Mouse (Mus musculus): ENCODE measurements around the gene Cacng6. TPM values are rescaled to one million over a fixed set of nuclear protein-coding genes. Genes with fewer than 3 reads are reported as not detected.

Gene Cacng6
- total RNA-seq, 2 experiments from 2014 or later = not detected

DNA sequence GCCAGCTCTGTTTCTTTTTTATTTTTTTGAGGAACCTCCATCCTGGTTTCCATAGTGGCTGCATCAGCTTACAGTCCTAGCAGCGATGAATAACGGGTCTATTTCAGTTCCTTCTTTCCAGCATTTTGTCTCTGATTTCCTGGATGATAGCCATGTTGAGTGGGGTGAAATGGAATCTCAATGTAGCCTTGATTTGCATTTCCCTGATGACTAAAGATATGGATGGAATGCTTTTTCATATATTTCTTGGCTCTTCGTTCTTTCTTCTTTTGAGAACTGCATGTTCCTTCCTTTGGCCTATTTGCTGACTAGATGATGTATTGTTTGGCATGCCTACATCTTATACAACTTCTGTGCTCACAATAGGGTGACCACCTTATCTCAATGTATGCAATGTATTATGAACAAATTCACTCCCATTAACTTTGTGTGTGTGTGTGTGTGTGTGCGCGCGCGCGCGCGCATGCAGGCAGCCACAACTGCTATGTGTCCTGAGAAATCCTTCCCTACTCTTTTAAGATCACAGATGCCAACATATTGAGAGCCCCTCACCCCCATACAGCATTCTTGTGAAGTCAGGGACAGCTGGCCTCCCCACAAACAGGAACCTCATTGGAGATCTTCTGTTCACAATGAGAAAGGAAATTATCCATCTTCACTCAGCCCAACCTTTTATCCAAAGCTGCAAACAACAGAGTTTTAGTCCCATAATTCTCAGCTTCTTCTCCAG is 33.3 kb downstream of the Cacng6 start:
- no peak for ATAC-seq (ENCODE audit: poor library complexity, severe bottlenecking)

DNA sequence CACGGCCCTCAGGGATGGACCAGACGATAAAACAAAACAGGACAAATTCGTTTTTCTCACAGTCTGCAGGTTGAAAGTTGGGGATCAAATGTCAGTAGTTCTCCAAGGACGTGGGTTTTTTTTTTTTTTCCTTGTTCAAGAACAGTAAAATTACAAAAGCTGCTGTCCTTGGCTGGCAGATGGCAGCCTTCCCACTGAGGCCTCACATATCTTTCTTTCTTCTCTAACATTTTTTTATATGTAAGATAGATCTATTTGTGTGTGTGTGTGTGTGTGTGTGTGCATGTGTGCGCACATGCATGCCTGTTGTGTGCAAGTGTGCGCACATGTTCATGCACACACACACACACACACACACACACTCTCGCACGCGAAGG is 33.8 kb downstream of the Cacng6 start:
- ATAC-seq (ENCODE audit: poor library complexity, severe bottlenecking) = no peak

DNA sequence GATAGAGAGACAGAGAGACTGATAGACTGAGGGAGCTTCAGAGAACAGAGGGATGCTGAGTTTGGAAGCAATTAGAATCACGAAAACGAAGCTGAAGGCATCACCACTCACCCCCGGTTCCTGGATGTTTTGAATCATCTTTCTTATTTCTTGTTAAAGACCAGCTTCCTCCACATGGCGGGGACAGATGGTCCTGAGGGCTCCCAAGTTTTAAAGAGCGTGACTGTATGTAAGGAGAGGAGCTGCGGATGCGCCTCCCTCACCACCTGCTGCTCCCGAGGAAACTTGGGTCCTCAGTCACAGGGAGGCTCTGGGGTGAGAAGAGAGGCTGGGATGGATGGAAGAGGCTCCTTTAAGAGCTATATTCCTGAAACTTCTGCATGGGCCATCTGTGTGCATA is 36.3 kb downstream of the Cacng6 start:
- no peak for ATAC-seq (ENCODE audit: poor library complexity, severe bottlenecking)

DNA sequence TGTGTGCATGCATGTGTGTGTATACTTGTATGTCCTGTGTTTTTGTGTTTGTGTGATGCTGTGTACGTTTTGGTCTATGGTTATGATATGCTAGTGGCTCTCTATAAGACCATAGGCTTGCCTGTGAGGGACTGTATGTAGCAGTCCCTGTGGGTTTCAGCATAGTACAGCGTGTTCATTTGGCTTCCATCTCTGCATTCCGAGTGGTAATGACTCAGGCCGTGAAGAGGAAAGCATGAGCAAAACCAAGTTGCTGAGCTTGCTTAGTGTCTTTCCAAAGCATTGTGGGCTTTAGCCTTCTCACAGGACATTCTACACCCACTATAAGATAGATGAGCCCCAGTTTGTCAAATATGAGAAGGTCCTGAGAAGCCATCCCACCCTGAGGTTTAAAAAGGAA is 39.3 kb downstream of the Cacng6 start:
- ATAC-seq (ENCODE audit: poor library complexity, severe bottlenecking) = no peak

DNA sequence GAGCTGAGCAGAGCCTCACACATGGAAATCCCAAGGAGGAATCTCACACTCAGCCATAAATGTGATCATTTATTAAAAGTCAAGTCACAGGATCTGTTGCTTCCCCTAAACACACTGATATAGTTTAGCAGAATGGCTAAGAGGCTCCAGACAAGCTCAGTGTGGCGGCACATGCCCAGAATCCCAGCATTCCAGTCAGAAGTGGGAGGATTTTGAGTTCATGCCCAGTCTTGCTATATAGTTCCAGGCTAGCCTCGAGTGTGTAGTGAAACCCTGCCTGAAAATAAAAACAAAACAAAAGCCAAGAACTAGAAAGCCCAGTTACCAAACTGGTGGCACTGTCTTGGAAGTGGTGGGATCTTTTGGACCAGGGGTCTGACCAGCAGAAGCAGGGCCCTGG is 44.6 kb downstream of the Cacng6 start:
- ATAC-seq (ENCODE audit: poor library complexity, severe bottlenecking) = no peak

DNA sequence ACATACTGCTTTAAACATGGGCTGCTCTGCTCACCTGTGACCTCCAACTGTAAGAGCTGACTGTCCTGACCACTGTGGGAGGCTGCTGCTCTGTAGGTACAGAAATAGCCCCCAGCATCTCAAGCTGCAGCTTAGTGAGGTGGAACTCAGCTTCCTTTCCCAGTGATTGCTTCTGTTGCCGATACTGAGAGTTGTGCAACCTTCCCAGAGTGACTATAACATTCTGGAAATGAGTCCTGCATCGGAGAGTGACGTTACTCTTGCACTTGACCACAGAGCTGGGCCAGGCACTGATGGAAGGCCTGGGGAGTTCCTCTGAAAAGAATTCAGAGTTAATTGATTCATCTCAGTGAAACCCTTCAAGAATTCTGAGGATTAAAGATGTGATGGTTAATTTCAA is 48.8 kb downstream of the Cacng6 start:
- peak; percentile 76 for ATAC-seq (ENCODE audit: poor library complexity, severe bottlenecking)

DNA sequence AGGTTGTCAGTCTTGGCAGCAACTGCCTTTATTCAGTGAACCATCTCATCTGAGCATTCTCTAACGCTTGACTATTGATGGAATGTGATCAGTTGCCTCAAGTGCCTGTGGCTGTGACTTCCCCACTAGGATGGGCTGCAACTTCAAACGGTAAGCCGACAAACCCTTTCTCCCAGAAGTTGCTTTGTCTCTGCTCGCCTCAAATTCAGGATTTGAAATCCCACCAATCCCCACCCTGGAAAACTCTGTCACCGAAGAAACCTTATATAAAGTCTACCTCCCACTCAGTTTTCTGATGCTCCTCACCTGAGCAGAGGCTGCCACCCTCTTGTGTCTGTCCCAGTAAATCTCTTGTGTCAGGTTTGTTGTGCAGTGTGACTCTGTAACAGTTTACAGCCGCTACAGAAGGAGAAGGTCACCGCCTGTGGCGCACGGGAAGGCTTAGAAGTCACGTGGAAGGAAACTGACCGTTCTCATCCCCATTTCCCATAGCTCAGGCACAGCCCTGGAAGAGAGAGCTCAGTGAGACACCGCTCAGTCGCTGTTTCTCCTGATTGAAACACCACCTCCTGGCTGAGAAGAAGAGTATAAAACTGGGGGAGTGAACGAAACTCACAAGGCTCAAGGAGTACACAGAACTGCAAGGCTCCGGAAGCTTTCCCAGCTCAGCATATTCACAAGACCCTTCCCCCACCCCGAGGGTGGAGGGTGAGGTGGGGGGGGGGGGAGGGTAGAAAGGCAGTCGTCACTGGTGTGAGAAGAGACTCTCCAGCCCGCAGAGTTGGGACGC is 50.5 kb downstream of the Cacng6 start:
- ATAC-seq (ENCODE audit: poor library complexity, severe bottlenecking) = no peak

DNA sequence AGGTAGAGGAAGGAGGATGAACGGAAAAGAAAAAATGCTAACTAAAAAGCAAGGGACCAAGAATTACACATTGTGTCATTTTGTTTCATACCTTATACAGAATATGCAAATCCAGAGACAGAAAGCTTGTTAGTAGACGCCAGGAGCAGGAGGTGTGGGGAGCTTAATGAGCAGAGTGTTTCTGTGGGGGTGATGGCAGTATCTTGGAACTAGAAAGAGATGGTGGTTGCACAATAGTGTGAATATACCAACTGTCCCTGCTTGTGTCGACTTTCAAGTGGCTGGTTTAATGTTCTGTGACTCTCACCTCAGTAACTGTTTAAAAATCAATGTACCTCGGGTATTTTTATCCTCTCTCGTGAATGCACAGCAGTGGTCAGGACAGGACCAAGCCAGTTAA is 52.7 kb downstream of the Cacng6 start:
- no peak for ATAC-seq (ENCODE audit: poor library complexity, severe bottlenecking)

DNA sequence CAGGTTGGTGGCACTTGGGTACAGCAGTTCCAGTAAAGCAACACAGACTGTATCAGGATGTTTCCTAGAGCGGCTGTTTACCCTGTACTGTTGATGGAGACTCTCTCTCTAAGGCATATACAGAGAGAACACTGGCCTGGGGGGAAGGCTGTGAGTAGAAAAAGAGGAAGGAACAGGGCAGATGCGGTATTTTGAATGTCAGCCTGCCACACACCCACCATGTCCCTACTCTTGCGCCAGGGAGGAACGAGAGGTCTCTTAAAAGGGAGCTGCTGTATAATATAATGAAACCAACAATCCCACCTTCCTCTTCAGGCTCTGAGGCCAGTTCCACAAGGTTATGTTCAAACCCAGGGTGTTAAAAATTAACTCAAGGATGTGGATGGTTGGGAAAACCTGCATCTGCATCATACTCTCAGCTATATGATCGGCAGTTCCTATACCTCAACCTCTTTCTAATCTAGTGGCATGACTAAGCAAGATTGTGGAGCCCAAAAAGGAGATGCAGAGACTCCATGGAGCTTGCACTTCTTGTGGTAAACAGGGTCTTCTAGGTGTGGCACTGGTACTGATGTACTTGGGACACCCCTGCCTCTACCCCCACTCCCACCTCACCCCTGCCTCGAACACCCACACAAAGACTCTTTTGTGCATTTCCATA is 58.1 kb downstream of the Cacng6 start:
- peak; percentile 99 for ATAC-seq (ENCODE audit: poor library complexity, severe bottlenecking)

Other genes starting within 250 kb of the Cacng6 start
- gene Nlrp12, start 174.5 kb upstream of the Cacng6 start, total RNA-seq (2015) = 3.9 and 4.0 TPM in 2 replicates
- 7.5 and 7.8 TPM in 2 replicates for gene Nlrp12, start 174.5 kb upstream of the Cacng6 start, total RNA-seq (2017)
- gene Myadm, start 135.1 kb upstream of the Cacng6 start, total RNA-seq (2015) = 246 and 261 TPM in 2 replicates
- gene Myadm, start 135.1 kb upstream of the Cacng6 start, total RNA-seq (2017) = 75.7 and 78.5 TPM in 2 replicates
- gene Prkcg, start 135.0 kb upstream of the Cacng6 start, total RNA-seq (2015) = 1.3 and 1.6 TPM in 2 replicates
- gene Prkcg, start 135.0 kb upstream of the Cacng6 start, total RNA-seq (2017) = 0.81 and 0.92 TPM in 2 replicates
- gene Cacng7, start 91.2 kb upstream of the Cacng6 start, total RNA-seq (2015) = not detected in 2 replicates
- not detected in 2 replicates for gene Cacng7, start 91.2 kb upstream of the Cacng6 start, total RNA-seq (2017)
- not detected in 2 replicates for gene Cacng8, start 33.5 kb upstream of the Cacng6 start, total RNA-seq (2015)
- gene Cacng8, start 33.5 kb upstream of the Cacng6 start, total RNA-seq (2017) = not detected in 2 replicates
- gene Tarm1, start 78.4 kb downstream of the Cacng6 start, total RNA-seq (2015) = 28.4 and 35.7 TPM in 2 replicates
- 18.3 and 19.1 TPM in 2 replicates for gene Tarm1, start 78.4 kb downstream of the Cacng6 start, total RNA-seq (2017)
- gene Oscar, start 192.0 kb downstream of the Cacng6 start, total RNA-seq (2015) = not detected in 2 replicates
- gene Oscar, start 192.0 kb downstream of the Cacng6 start, total RNA-seq (2017) = not detected in 2 replicates
- 263 and 351 TPM in 2 replicates for gene Ndufa3, start 193.2 kb downstream of the Cacng6 start, total RNA-seq (2015)
- gene Ndufa3, start 193.2 kb downstream of the Cacng6 start, total RNA-seq (2017) = 273 and 274 TPM in 2 replicates
- gene Tfpt, start 205.7 kb downstream of the Cacng6 start, total RNA-seq (2015) = 20.8 and 30.4 TPM in 2 replicates
- 23.8 and 28.4 TPM in 2 replicates for gene Tfpt, start 205.7 kb downstream of the Cacng6 start, total RNA-seq (2017)
- 15.1 and 21.1 TPM in 2 replicates for gene Prpf31, start 205.8 kb downstream of the Cacng6 start, total RNA-seq (2015)
- gene Prpf31, start 205.8 kb downstream of the Cacng6 start, total RNA-seq (2017) = 51.0 and 66.7 TPM in 2 replicates
- 119 and 123 TPM in 2 replicates for gene Cnot3, start 221.1 kb downstream of the Cacng6 start, total RNA-seq (2015)
- 23.5 and 36.8 TPM in 2 replicates for gene Cnot3, start 221.1 kb downstream of the Cacng6 start, total RNA-seq (2017)
- 7.8 and 8.7 TPM in 2 replicates for gene Leng1, start 241.6 kb downstream of the Cacng6 start, total RNA-seq (2015)
- gene Leng1, start 241.6 kb downstream of the Cacng6 start, total RNA-seq (2017) = 9.4 and 15.4 TPM in 2 replicates